Comparison of ENCODE assay signal across 8 mouse cellular contexts in genomic region chr9:107659551-107659950, GRCm38 (mm10). TPM values are rescaled to one million over a fixed set of nuclear protein-coding genes. Genes with fewer than 3 reads are reported as not detected.
DNase-seq lines count a peak whose midpoint lies in the region; ATAC-seq and TF ChIP-seq lines count a peak whose summit lies in the region.

No protein-coding gene starts in this region.

- no peaks in the 10 kb centered on the region for H3K36me3 ChIP-seq in midbrain, embryonic 14.5 days (ENCODE audit: control insufficient read depth, insufficient read depth, low read length)

- no peak for TF ChIP-seq CTCF in brain, embryonic 14.5 days (IDR thresholded peaks at IDR 0.05; ENCODE audit: borderline replicate concordance, extremely low read depth, insufficient read depth, insufficient read length)
- peak; percentile 17; the same call in 1 of the 2 replicates for TF ChIP-seq CTCF in layer of hippocampus, adult 2 months (conservative IDR thresholded peaks at IDR 0.05)

- ATAC-seq in midbrain, embryonic 14.5 days (ENCODE audit: low FRiP score, low TSS enrichment) = no peak

- no peak for TF ChIP-seq POLR2A in brain, embryonic 14.5 days (IDR thresholded peaks at IDR 0.05; ENCODE audit: borderline replicate concordance, extremely low read depth, insufficient read depth, insufficient read length, poor library complexity, severe bottlenecking)

- no peak overlapping the region; the same call in 1 of the 2 replicates for H3K9ac ChIP-seq in midbrain, embryonic 14.5 days (replicated peaks; ENCODE audit: low read length)

- H3K4me3 ChIP-seq in layer of hippocampus, adult 2 months = no peak overlapping the region
- no peak overlapping the region for H3K4me3 ChIP-seq in midbrain, embryonic 14.5 days (replicated peaks; ENCODE audit: low read depth, low read length)

- H3K27ac ChIP-seq in layer of hippocampus, adult 2 months = peak overlapping the region; percentile 79
- peak overlapping the region; percentile 32; the same call in 1 of the 2 replicates for H3K27ac ChIP-seq in midbrain, embryonic 14.5 days (replicated peaks; ENCODE audit: low read depth, low read length)

- H3K4me2 ChIP-seq in midbrain, embryonic 14.5 days (ENCODE audit: low read length) = no peak overlapping the region

- peaks cover 10% of the 10 kb centered on the region for H3K4me1 ChIP-seq in midbrain, embryonic 14.5 days (ENCODE audit: control insufficient read depth, insufficient read depth, low read length)

- H3K9me3 ChIP-seq in midbrain, embryonic 14.5 days (ENCODE audit: control insufficient read depth, low read length) = no peaks in the 10 kb centered on the region

- peak; percentile 87 for DNase-seq in brain, embryonic 14.5 days (ENCODE audit: low read depth)
- DNase-seq in cerebellum, postnatal 14 days = peak; percentile 39 to 42
- DNase-seq in layer of hippocampus, adult 2 months (ENCODE audit: low spot score in 2 of 2) = peak; percentile 62 to 84
- DNase-seq in midbrain, embryonic 14.5 days = peak; percentile 40
- DNase-seq in kidney, postnatal 14 days = no peak
- no peak for DNase-seq in thymus, adult 18-20 months
- DNase-seq in c-Kit-positive CD71-positive TER-119-positive erythroid progenitor cells, embryonic 14.5 days (ENCODE audit: low spot score) = no peak
- no peak for DNase-seq in urinary bladder, adult 18-20 months (ENCODE audit: low spot score in 2 of 2)

- no peaks in the 10 kb centered on the region for H3K27me3 ChIP-seq in midbrain, embryonic 14.5 days (ENCODE audit: control insufficient read depth, insufficient read depth, low read length)

- WGBS in midbrain, embryonic 14.5 days = 73% methylated on average over 10 of the region's 10 CpGs

RNA-seq across cellular contexts. Expression of gene Slc38a3, which starts 9.8 kb away (rescaled TPM):
- polyA plus RNA-seq in brain, embryonic 14.5 days (2012; rRNA removed) = 79.7 and 82.3 TPM in 2 replicates
- total RNA-seq in layer of hippocampus, adult 2 months (2021) = 10 to 100 TPM; 55.7 to 65.0 TPM
- 20.4 and 31.9 TPM in 2 replicates for polyA plus RNA-seq in midbrain, embryonic 14.5 days (2014; fragmentation: Nextera tagmentation; extraction: Ambion mirVana)

RNA-seq across cellular contexts. Expression of gene Gnat1, which starts 20.0 kb away (rescaled TPM):
- polyA plus RNA-seq in brain, embryonic 14.5 days (2012; rRNA removed) = 0.39 and 0.48 TPM in 2 replicates
- under 1 TPM in 1 of 2 experiments, not detected in 1; 0.17 TPM for total RNA-seq in layer of hippocampus, adult 2 months (2021)
- polyA plus RNA-seq in midbrain, embryonic 14.5 days (2014; fragmentation: Nextera tagmentation; extraction: Ambion mirVana) = 0.97 and 2.0 TPM in 2 replicates

RNA-seq across cellular contexts. Expression of gene Gnai2, which starts 24.4 kb away (rescaled TPM):
- polyA plus RNA-seq in brain, embryonic 14.5 days (2012; rRNA removed) = 488 and 561 TPM in 2 replicates
- total RNA-seq in layer of hippocampus, adult 2 months (2021) = 100 to 1,000 TPM; 208 to 222 TPM
- polyA plus RNA-seq in midbrain, embryonic 14.5 days (2014; fragmentation: Nextera tagmentation; extraction: Ambion mirVana) = 284 and 326 TPM in 2 replicates

RNA-seq across cellular contexts. Expression of gene Sema3b, which starts 50.5 kb away (rescaled TPM):
- 3.9 and 6.7 TPM in 2 replicates for polyA plus RNA-seq in brain, embryonic 14.5 days (2012; rRNA removed)
- total RNA-seq in layer of hippocampus, adult 2 months (2021) = 1 to 10 TPM; 1.9 to 2.2 TPM
- 1.5 and 3.2 TPM in 2 replicates for polyA plus RNA-seq in midbrain, embryonic 14.5 days (2014; fragmentation: Nextera tagmentation; extraction: Ambion mirVana)

RNA-seq across cellular contexts. Expression of gene Sema3f, which starts 50.7 kb away (rescaled TPM):
- 163 and 176 TPM in 2 replicates for polyA plus RNA-seq in brain, embryonic 14.5 days (2012; rRNA removed)
- total RNA-seq in layer of hippocampus, adult 2 months (2021) = 1 to 10 TPM; 2.8 to 3.5 TPM
- 34.0 and 37.0 TPM in 2 replicates for polyA plus RNA-seq in midbrain, embryonic 14.5 days (2014; fragmentation: Nextera tagmentation; extraction: Ambion mirVana)

Comparison
In these comparisons a context has a peak if more than half of its experiments do, and no peak if none do; other contexts are left out.
1. DNase-seq: peak in brain, embryonic 14.5 days (single experiment), cerebellum, postnatal 14 days (2 of 2), layer of hippocampus, adult 2 months (2 of 2) and midbrain, embryonic 14.5 days (single experiment); none in kidney, postnatal 14 days (single experiment), thymus, adult 18-20 months (0 of 2), c-Kit-positive CD71-positive TER-119-positive erythroid progenitor cells, embryonic 14.5 days (single experiment) and urinary bladder, adult 18-20 months (0 of 2).